ENCODE assay signal across 8 mouse cellular contexts in genomic region chr8:31033281-31033680, GRCm38 (mm10).
DNase-seq lines count a peak whose midpoint lies in the region; ATAC-seq lines count a peak whose summit lies in the region.

No protein-coding gene starts in this region.

- peak overlapping the region; percentile 65 for H3K4me2 ChIP-seq in intestine, embryonic 15.5 days (replicated peaks)

- H3K36me3 ChIP-seq in intestine, embryonic 15.5 days: no peaks in the 10 kb centered on the region

- ATAC-seq in intestine, embryonic 15.5 days: peak; percentile 64
- peak; percentile 65 for ATAC-seq in megakaryocyte-erythroid progenitor cell, adult 5-6 weeks (replicated peaks; ENCODE audit: low FRiP score, low TSS enrichment, poor library complexity, severe bottlenecking)

- no peaks in the 10 kb centered on the region for H3K4me1 ChIP-seq in intestine, embryonic 15.5 days (replicated peaks)

- peak overlapping the region; percentile 32; the same call in 1 of the 2 replicates for H3K9ac ChIP-seq in intestine, embryonic 15.5 days

- no peaks in the 10 kb centered on the region for H3K9me3 ChIP-seq in intestine, embryonic 15.5 days

- intact Hi-C loops in left cerebral cortex, postnatal 14 days (cut with DNase I): loop anchor here (2.0 to 5.0 kb wide), 3 partner anchors 61 to 192 kb away; no protein-coding TSS in a partner anchor

- H3K4me3 ChIP-seq in intestine, embryonic 15.5 days (replicated peaks): peak overlapping the region; percentile 39

- WGBS in intestine, embryonic 15.5 days: 2% methylated on average over 13 of the region's 13 CpGs

- no peaks in the 10 kb centered on the region for H3K27me3 ChIP-seq in intestine, embryonic 15.5 days (replicated peaks)

- peak; percentile 86 to 88 for DNase-seq in adrenal gland, adult 18-20 months (ENCODE audit: low spot score in 2 of 2)
- DNase-seq in embryo, embryonic 11 days: peak; percentile 89
- peak; percentile 70 to 84 for DNase-seq in gastrocnemius, postnatal 4 days (ENCODE audit: low spot score in 2 of 2)
- DNase-seq in left cerebral cortex, postnatal 14 days (ENCODE audit: low spot score in 2 of 2): peak; percentile 92 to 96
- DNase-seq in right cerebral cortex, postnatal 14 days: peak; percentile 91
- DNase-seq in urinary bladder, postnatal 25 days (ENCODE audit: low spot score): peak; percentile 84

- no peak overlapping the region for H3K27ac ChIP-seq in intestine, embryonic 15.5 days
